Mouse (Mus musculus): ENCODE data around the gene Itsn1.
A peak's percentile ranks its signal among the peaks of the same experiment; 100 is the strongest.

DNA sequence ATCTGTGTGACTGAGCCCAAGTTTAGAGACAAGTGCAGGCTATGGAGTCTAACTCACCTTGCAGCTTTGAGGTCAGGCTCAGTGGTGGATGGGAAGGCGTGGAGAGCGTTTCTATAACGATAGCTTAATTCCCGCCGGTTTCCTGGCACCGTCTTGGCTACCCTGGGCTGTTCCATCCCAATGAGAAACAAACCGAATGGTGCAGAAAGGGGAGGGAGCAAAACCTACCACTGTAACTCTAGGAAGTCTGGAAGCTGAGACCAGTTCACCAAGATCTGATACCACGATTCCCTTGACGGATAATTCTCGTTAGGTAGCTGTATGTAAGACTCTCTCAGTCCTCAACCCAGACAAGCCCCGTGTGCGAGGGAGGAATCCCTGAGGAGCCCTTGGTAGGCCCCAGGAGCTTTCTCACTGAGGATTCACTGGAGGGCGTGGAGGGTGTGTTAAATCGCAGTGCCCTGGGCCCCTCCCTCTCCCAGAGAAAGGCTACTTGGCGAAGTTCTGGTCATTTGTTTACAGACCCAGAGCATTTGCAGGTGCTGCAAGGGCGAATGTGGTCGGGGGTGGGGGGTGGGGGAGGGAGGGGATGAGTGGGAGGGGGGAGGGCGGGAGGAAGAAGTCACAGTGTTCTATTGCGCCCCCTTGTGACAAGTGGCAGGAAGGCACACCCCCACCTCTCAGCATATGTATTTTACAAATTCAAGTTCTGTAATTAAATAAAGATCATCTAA, 156.5 kb downstream of the Itsn1 start:
- peak; percentile 43 for TF ChIP-seq CTCF (IDR thresholded peaks at IDR 0.05; ENCODE audit: low read depth)
- TF ChIP-seq EP300 (IDR thresholded peaks at IDR 0.05; ENCODE audit: low read depth): no peak

All from heart, postnatal 0 days (tissue).